Mouse (Mus musculus): ENCODE measurements at regions not wholly inside any gene's neighbourhood (a gene's known extent, or its start where the extent isn't known, plus 50 kb on each side); places are given as distances from the start of the nearest gene placed in this dataset.

GRCm38 (mm10) chr9:83300500-83300899 is 140.4 kb downstream of the Lca5 start:
- ATAC-seq (ENCODE audit: low read depth), result no peak
- Histone ChIP-seq H3K4me3 (no peak overlapping the region), H3K36me3 (no peaks in the 10 kb centered on the region), H3K27ac (replicated peaks) (no peak overlapping the region), H3K4me2 (no peak overlapping the region), H3K9ac (no peak overlapping the region), H3K9me3 (no peaks in the 10 kb centered on the region), H3K4me1 (replicated peaks) (peaks cover 5% of the 10 kb centered on the region; the same call in 1 of the 2 replicates), H3K27me3 (no peaks in the 10 kb centered on the region)
- WGBS, result 75% methylated on average over 4 of the region's 4 CpGs

GRCm38 (mm10) chr9:83300044-83300443 is 140.9 kb downstream of the Lca5 start:
- no peak overlapping the region for H3K9ac ChIP-seq
- H3K27ac ChIP-seq (replicated peaks), result no peak overlapping the region
- no peak overlapping the region for H3K4me3 ChIP-seq
- no peaks in the 10 kb centered on the region for H3K9me3 ChIP-seq
- ATAC-seq (ENCODE audit: low read depth), result no peak
- no peaks in the 10 kb centered on the region for H3K36me3 ChIP-seq
- no peaks in the 10 kb centered on the region for H3K27me3 ChIP-seq
- peaks cover 5% of the 10 kb centered on the region; the same call in 1 of the 2 replicates for H3K4me1 ChIP-seq (replicated peaks)
- WGBS, result 70% methylated on average over 2 of the region's 2 CpGs
- no peak overlapping the region for H3K4me2 ChIP-seq

- no peaks in the 10 kb centered on the region for H3K36me3 ChIP-seq
- no peaks in the 10 kb centered on the region for H3K9me3 ChIP-seq
- no peak overlapping the region for H3K4me3 ChIP-seq
- no peak overlapping the region for H3K4me2 ChIP-seq
- H3K4me1 ChIP-seq (replicated peaks), result peaks cover 5% of the 10 kb centered on the region; the same call in 1 of the 2 replicates
- H3K27me3 ChIP-seq, result no peaks in the 10 kb centered on the region
- H3K9ac ChIP-seq, result no peak overlapping the region
- H3K27ac ChIP-seq (replicated peaks), result no peak overlapping the region
- no peak for ATAC-seq (ENCODE audit: low read depth)
- WGBS, result 48% methylated on average over 2 of the region's 2 CpGs
Measured at GRCm38 (mm10) chr9:83299623-83300022, 141.3 kb downstream of the Lca5 start.

GRCm38 (mm10) chr9:83295453-83295852 is 145.5 kb downstream of the Lca5 start:
- H3K9ac ChIP-seq, result no peak overlapping the region
- no peak for ATAC-seq (ENCODE audit: low read depth)
- H3K9me3 ChIP-seq, result no peaks in the 10 kb centered on the region
- 63% methylated on average over 9 of the region's 9 CpGs for WGBS
- no peaks in the 10 kb centered on the region for H3K27me3 ChIP-seq
- H3K4me1 ChIP-seq (replicated peaks), result no peaks in the 10 kb centered on the region
- H3K4me2 ChIP-seq, result no peak overlapping the region
- no peak overlapping the region for H3K4me3 ChIP-seq
- H3K36me3 ChIP-seq, result no peaks in the 10 kb centered on the region
- H3K27ac ChIP-seq (replicated peaks), result no peak overlapping the region

DNA sequence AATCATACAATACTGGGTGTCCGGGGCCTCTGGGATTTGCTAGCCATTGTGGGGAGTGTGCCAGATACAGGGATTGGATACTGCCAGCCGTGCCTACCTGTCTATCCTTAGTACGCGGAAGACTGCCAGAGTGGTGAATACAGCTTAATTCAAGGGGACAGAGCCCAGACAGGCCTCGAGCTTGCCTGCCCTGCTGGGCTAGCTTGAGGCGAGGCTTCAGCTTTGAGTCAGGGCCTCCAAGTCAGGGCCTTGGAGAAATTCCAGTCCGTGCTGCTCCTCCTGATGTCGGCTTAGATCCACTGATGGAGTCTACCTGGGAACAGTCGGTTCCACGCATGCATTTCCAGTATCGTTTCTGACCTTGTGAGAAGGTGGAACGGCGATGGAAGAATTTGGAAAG is 146.5 kb downstream of the Lca5 start:
- Histone ChIP-seq H3K27me3 (no peaks in the 10 kb centered on the region), H3K36me3 (no peaks in the 10 kb centered on the region), H3K4me2 (no peak overlapping the region), H3K4me1 (replicated peaks) (no peaks in the 10 kb centered on the region), H3K27ac (replicated peaks) (no peak overlapping the region), H3K9ac (no peak overlapping the region), H3K9me3 (no peaks in the 10 kb centered on the region), H3K4me3 (no peak overlapping the region)
- no peak for ATAC-seq (ENCODE audit: low read depth)
- WGBS, result 90% methylated on average over 13 of the region's 13 CpGs

- WGBS, result 48% methylated on average over 1 of the region's 1 CpGs
- no peaks in the 10 kb centered on the region for H3K9me3 ChIP-seq
- no peaks in the 10 kb centered on the region for H3K27me3 ChIP-seq
- no peak overlapping the region for H3K4me3 ChIP-seq
- H3K4me2 ChIP-seq, result no peak overlapping the region
- H3K4me1 ChIP-seq (replicated peaks), result no peaks in the 10 kb centered on the region
- no peak for ATAC-seq (ENCODE audit: low read depth)
- H3K27ac ChIP-seq (replicated peaks), result no peak overlapping the region
- H3K9ac ChIP-seq, result no peak overlapping the region
- no peaks in the 10 kb centered on the region for H3K36me3 ChIP-seq
Measured at GRCm38 (mm10) chr9:83284097-83284496, 137.6 kb upstream of the Hmgn3 start.

DNA sequence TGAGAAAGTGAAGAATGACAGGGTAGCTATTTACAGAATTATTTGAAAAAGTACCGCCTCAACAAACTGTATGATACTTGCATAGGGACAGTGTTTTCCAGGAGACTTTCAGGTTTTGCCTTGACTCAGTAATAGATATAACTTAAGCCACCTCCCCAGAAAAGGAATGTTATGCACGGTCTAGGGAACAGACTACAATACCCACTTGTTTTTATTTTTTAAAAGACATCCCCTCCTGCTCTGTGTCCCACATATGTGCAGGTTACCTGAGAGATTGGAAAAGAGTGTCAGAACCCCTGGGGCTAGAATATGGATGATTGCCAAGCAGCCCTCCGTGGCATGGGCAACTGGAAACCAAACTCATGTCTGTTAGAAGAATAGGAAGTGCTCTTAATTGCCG is 137.2 kb upstream of the Hmgn3 start:
- ATAC-seq (ENCODE audit: low read depth), result no peak
- 60% methylated on average over 4 of the region's 4 CpGs for WGBS
- no peaks in the 10 kb centered on the region for H3K36me3 ChIP-seq

GRCm38 (mm10) chr9:83283249-83283648 is 136.8 kb upstream of the Hmgn3 start:
- no peaks in the 10 kb centered on the region for H3K36me3 ChIP-seq
- H3K9ac ChIP-seq, result no peak overlapping the region
- WGBS, result 71% methylated on average over 8 of the region's 8 CpGs
- H3K4me1 ChIP-seq (replicated peaks), result no peaks in the 10 kb centered on the region
- no peak overlapping the region for H3K27ac ChIP-seq (replicated peaks)
- no peak overlapping the region for H3K4me3 ChIP-seq
- H3K4me2 ChIP-seq, result no peak overlapping the region
- no peak for ATAC-seq (ENCODE audit: low read depth)
- H3K9me3 ChIP-seq, result no peaks in the 10 kb centered on the region
- no peaks in the 10 kb centered on the region for H3K27me3 ChIP-seq

More for the DNA sequence above, 137.2 kb upstream of the Hmgn3 start:
- no peaks in the 10 kb centered on the region for H3K9me3 ChIP-seq
- H3K27me3 ChIP-seq, result no peaks in the 10 kb centered on the region
- H3K4me1 ChIP-seq (replicated peaks), result no peaks in the 10 kb centered on the region
- no peak overlapping the region for H3K4me3 ChIP-seq
- H3K27ac ChIP-seq (replicated peaks), result no peak overlapping the region
- H3K9ac ChIP-seq, result no peak overlapping the region
- no peak overlapping the region for H3K4me2 ChIP-seq

DNA sequence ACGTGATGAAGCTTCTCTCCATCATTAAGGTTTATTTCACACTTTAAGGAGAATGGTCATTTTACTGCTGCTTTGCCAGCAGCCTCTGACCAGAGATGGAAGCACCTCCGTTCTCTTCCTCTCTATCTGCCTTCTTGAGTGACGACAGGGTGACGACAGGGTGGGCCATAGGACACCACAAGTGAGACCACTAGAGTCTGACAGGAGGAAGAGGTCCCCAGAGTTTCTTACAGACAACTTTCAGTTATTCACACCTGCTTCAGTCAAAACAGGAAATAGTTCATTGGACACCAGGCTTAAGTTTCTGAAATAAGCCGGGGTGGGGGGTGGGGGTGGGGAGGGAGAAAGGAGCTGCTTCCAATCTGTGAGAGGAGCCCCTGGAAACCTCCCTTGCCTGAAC is 131.3 kb upstream of the Hmgn3 start:
- Histone ChIP-seq H3K4me2 (no peak overlapping the region), H3K4me1 (replicated peaks) (no peaks in the 10 kb centered on the region), H3K27me3 (no peaks in the 10 kb centered on the region), H3K9ac (no peak overlapping the region), H3K4me3 (no peak overlapping the region), H3K36me3 (no peaks in the 10 kb centered on the region), H3K27ac (replicated peaks) (no peak overlapping the region), H3K9me3 (no peaks in the 10 kb centered on the region)
- WGBS, result 82% methylated on average over 5 of the region's 5 CpGs
- ATAC-seq (ENCODE audit: low read depth), result no peak

- no peaks in the 10 kb centered on the region for H3K9me3 ChIP-seq
- H3K4me1 ChIP-seq (replicated peaks), result no peaks in the 10 kb centered on the region
- no peaks in the 10 kb centered on the region for H3K36me3 ChIP-seq
- no peak overlapping the region for H3K9ac ChIP-seq
- no peak overlapping the region for H3K27ac ChIP-seq (replicated peaks)
- no peaks in the 10 kb centered on the region for H3K27me3 ChIP-seq
- no peak overlapping the region for H3K4me2 ChIP-seq
- no peak for ATAC-seq (ENCODE audit: low read depth)
- H3K4me3 ChIP-seq, result no peak overlapping the region
- WGBS, result 88% methylated on average over 5 of the region's 5 CpGs
Measured at GRCm38 (mm10) chr9:83277356-83277755, 130.9 kb upstream of the Hmgn3 start.

GRCm38 (mm10) chr9:83276291-83276690 is 129.8 kb upstream of the Hmgn3 start:
- Histone ChIP-seq H3K27ac (replicated peaks) (no peak overlapping the region), H3K36me3 (no peaks in the 10 kb centered on the region), H3K4me2 (no peak overlapping the region), H3K27me3 (no peaks in the 10 kb centered on the region), H3K9ac (no peak overlapping the region), H3K4me1 (replicated peaks) (no peaks in the 10 kb centered on the region), H3K9me3 (no peaks in the 10 kb centered on the region), H3K4me3 (no peak overlapping the region)
- 85% methylated on average over 5 of the region's 5 CpGs for WGBS
- ATAC-seq (ENCODE audit: low read depth), result no peak

DNA sequence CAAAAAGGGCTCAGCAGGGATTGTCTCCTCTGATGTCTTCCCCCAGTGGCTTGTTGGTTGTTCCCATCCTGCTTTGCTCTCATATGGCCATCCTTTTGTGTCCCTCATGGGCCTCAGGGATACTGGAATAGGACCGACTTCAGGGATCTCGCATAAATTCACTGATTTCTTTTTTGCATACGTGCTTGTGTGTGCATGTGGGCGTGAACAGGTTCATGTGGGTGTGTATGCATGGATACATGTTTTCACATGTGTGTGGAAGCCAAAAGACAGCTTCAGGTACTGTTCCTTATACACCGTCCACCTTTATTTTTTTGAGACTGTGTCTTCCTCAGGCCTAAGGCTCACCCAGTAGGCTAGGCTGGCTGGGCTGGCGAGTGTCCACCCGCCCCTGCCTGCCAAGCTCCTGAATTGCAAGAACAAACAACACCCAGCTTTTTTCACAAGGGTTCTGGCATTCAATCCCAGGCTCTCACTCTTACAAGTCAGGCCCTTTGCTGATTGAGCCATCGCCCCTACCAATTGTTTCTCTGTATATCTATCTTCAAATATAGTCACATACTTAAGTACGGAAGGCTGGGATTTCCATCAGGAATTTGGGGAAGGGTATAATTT is 127.0 kb upstream of the Hmgn3 start:
- H3K4me1 ChIP-seq (replicated peaks), result no peaks in the 10 kb centered on the region
- no peak overlapping the region for H3K4me3 ChIP-seq
- H3K27ac ChIP-seq (replicated peaks), result no peak overlapping the region
- no peaks in the 10 kb centered on the region for H3K9me3 ChIP-seq
- 89% methylated on average over 9 of the region's 9 CpGs for WGBS
- no peak overlapping the region for H3K4me2 ChIP-seq
- no peak overlapping the region for H3K9ac ChIP-seq
- H3K27me3 ChIP-seq, result no peaks in the 10 kb centered on the region
- H3K36me3 ChIP-seq, result no peaks in the 10 kb centered on the region
- no peak for ATAC-seq (ENCODE audit: low read depth)

GRCm38 (mm10) chr9:83265736-83266135 is 119.3 kb upstream of the Hmgn3 start:
- no peaks in the 10 kb centered on the region for H3K9me3 ChIP-seq
- no peak overlapping the region for H3K4me2 ChIP-seq
- ATAC-seq (ENCODE audit: low read depth), result no peak
- no peaks in the 10 kb centered on the region for H3K27me3 ChIP-seq
- no peak overlapping the region for H3K27ac ChIP-seq (replicated peaks)
- 76% methylated on average over 6 of the region's 6 CpGs for WGBS
- H3K4me1 ChIP-seq (replicated peaks), result no peaks in the 10 kb centered on the region
- H3K36me3 ChIP-seq, result no peaks in the 10 kb centered on the region
- no peak overlapping the region for H3K9ac ChIP-seq
- no peak overlapping the region for H3K4me3 ChIP-seq
